Mouse (Mus musculus): ENCODE measurements around the gene Pdrg1. TPM values are rescaled to one million over a fixed set of nuclear protein-coding genes. Genes with fewer than 3 reads are reported as not detected.

Pdrg1 gene
- polyA plus RNA-seq, 1 experiment = 61.2 TPM

DNA sequence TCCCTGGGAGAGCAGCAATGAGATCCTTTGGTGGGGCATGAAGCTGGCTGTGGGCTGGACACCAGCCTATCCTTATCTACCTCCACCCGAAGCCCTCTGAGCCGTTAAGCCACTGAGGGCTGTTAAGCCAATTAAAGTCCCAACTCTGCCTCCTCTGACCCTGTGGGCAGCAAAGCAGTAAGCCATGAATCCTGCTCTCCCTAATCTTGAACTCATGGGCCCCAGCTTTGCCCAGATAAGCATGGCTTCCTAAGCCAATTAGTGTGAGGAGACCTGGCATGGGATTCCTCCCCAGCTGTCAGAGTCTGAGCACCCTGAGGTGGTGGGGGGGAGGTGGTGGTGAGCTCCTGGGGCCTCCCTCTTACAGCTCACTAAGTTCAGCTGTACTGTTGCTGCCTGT lies 21.5 kb upstream of the Pdrg1 start:
- H3K4me3 ChIP-seq (ENCODE audit: insufficient read depth, poor library complexity, severe bottlenecking) = no peak overlapping the region
- H3K79me2 ChIP-seq (ENCODE audit: control insufficient read depth, insufficient read depth) = no peaks in the 10 kb centered on the region
- TF ChIP-seq MYOG (IDR thresholded peaks at IDR 0.05; ENCODE audit: control insufficient read depth, extremely low read depth, insufficient read length) (no peak), FOSL1 (IDR thresholded peaks at IDR 0.05; ENCODE audit: insufficient read depth, low read length, poor library complexity, severe bottlenecking) (no peak), CEBPB (IDR thresholded peaks at IDR 0.05; ENCODE audit: low read depth) (no peak), CTCF (IDR thresholded peaks at IDR 0.05; ENCODE audit: control insufficient read depth, insufficient read depth, insufficient read length) (no peak), MYOD1 (IDR thresholded peaks at IDR 0.05; ENCODE audit: control insufficient read depth, insufficient read length, low read depth) (no peak)
- no peaks in the 10 kb centered on the region for H3K79me3 ChIP-seq (ENCODE audit: low read depth)
- no peaks in the 10 kb centered on the region for H3K36me3 ChIP-seq (ENCODE audit: control insufficient read depth, insufficient read depth)
- H3K27me3 ChIP-seq (ENCODE audit: control insufficient read depth, insufficient read depth, insufficient read length) = peaks cover 53% of the 10 kb centered on the region
- no peak overlapping the region for H3ac ChIP-seq (ENCODE audit: control insufficient read depth, insufficient read length, low read depth)

DNA sequence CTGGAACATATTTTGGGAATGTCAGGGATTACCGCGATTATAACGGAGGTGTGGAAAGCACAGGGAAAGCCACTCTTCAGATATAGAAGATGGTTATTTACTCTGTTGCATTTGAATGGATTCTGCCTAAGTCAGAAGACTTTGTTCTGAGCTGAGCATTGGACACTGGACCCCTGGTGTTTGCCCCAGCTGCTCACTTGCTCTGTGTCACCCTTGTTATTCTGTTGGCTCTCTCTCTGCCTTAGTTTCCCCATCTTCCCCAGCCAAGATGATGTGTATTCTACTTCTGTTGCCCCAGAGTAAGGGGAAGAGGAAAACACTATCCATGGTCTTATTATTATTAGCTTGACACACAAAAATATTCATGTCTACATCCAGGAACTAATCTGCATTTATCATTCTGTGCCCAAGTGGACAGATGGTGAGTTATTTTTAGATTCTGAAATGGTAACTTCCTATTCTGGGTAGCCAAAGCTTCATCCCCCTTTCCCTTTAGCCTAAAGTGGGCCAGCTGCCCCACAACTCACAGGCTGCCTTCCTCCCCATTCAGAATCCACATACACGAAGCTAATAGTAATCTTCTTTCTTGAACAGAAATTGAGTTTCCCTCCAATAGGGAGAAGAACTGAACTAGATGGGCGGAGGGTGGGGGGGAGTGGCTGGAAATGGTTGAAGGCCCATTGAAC lies 18.5 kb upstream of the Pdrg1 start:
- Histone ChIP-seq H3ac (ENCODE audit: control insufficient read depth, insufficient read length, low read depth) (no peak overlapping the region), H3K79me3 (ENCODE audit: low read depth) (no peaks in the 10 kb centered on the region), H3K4me3 (ENCODE audit: insufficient read depth, poor library complexity, severe bottlenecking) (no peak overlapping the region), H3K79me2 (ENCODE audit: control insufficient read depth, insufficient read depth) (no peaks in the 10 kb centered on the region), H3K36me3 (ENCODE audit: control insufficient read depth, insufficient read depth) (no peaks in the 10 kb centered on the region), H3K27me3 (ENCODE audit: control insufficient read depth, insufficient read depth, insufficient read length) (peaks cover 63% of the 10 kb centered on the region)
- TF ChIP-seq FOSL1 (IDR thresholded peaks at IDR 0.05; ENCODE audit: insufficient read depth, low read length, poor library complexity, severe bottlenecking) = no peak
- TF ChIP-seq CTCF (IDR thresholded peaks at IDR 0.05; ENCODE audit: control insufficient read depth, insufficient read depth, insufficient read length) = no peak
- no peak for TF ChIP-seq MYOG (IDR thresholded peaks at IDR 0.05; ENCODE audit: control insufficient read depth, extremely low read depth, insufficient read length)
- no peak for TF ChIP-seq MYOD1 (IDR thresholded peaks at IDR 0.05; ENCODE audit: control insufficient read depth, insufficient read length, low read depth)
- TF ChIP-seq CEBPB (IDR thresholded peaks at IDR 0.05; ENCODE audit: low read depth) = no peak
- no peak for TF ChIP-seq MAX (IDR thresholded peaks at IDR 0.05)
- TF ChIP-seq USF1 (IDR thresholded peaks at IDR 0.05; ENCODE audit: low read depth) = no peak

- H3K36me3 ChIP-seq (ENCODE audit: control insufficient read depth, insufficient read depth) = no peaks in the 10 kb centered on the region
- TF ChIP-seq MYOD1 (IDR thresholded peaks at IDR 0.05; ENCODE audit: control insufficient read depth, insufficient read length, low read depth) = no peak
- TF ChIP-seq CTCF (IDR thresholded peaks at IDR 0.05; ENCODE audit: control insufficient read depth, insufficient read depth, insufficient read length) = no peak
- no peak overlapping the region for H3K4me3 ChIP-seq (ENCODE audit: insufficient read depth, poor library complexity, severe bottlenecking)
- H3K79me2 ChIP-seq (ENCODE audit: control insufficient read depth, insufficient read depth) = no peaks in the 10 kb centered on the region
- H3K79me3 ChIP-seq (ENCODE audit: low read depth) = no peaks in the 10 kb centered on the region
- peaks cover 59% of the 10 kb centered on the region for H3K27me3 ChIP-seq (ENCODE audit: control insufficient read depth, insufficient read depth, insufficient read length)
- no peak overlapping the region for H3ac ChIP-seq (ENCODE audit: control insufficient read depth, insufficient read length, low read depth)
These were observed 17.7 kb upstream of the Pdrg1 start for GRCm38 (mm10) chr2:153032973-153033372.

- H3K27me3 ChIP-seq (ENCODE audit: control insufficient read depth, insufficient read depth, insufficient read length) = peaks cover 58% of the 10 kb centered on the region
- TF ChIP-seq MAX (IDR thresholded peaks at IDR 0.05) (peak; percentile 67), FOSL1 (IDR thresholded peaks at IDR 0.05; ENCODE audit: insufficient read depth, low read length, poor library complexity, severe bottlenecking) (no peak)
- H3K36me3 ChIP-seq (ENCODE audit: control insufficient read depth, insufficient read depth) = no peaks in the 10 kb centered on the region
- H3K4me3 ChIP-seq (ENCODE audit: insufficient read depth, poor library complexity, severe bottlenecking) = no peak overlapping the region
- no peaks in the 10 kb centered on the region for H3K79me2 ChIP-seq (ENCODE audit: control insufficient read depth, insufficient read depth)
- H3K79me3 ChIP-seq (ENCODE audit: low read depth) = no peaks in the 10 kb centered on the region
- H3ac ChIP-seq (ENCODE audit: control insufficient read depth, insufficient read length, low read depth) = no peak overlapping the region
These were observed 17.0 kb upstream of the Pdrg1 start for GRCm38 (mm10) chr2:153032083-153032842.

- Histone ChIP-seq H3K4me3 (ENCODE audit: insufficient read depth, poor library complexity, severe bottlenecking) (no peak within 1 kb of the TSS), H3K36me3 (ENCODE audit: control insufficient read depth, insufficient read depth) (no peaks in the 10 kb centered on the region), H3K79me2 (ENCODE audit: control insufficient read depth, insufficient read depth) (no peaks in the 10 kb centered on the region), H3ac (ENCODE audit: control insufficient read depth, insufficient read length, low read depth) (no peak within 1 kb of the TSS), H3K79me3 (ENCODE audit: low read depth) (no peaks in the 10 kb centered on the region), H3K27me3 (ENCODE audit: control insufficient read depth, insufficient read depth, insufficient read length) (peaks cover 59% of the 10 kb centered on the region)
- TF ChIP-seq USF1 (IDR thresholded peaks at IDR 0.05; ENCODE audit: low read depth) (no peak), CEBPB (IDR thresholded peaks at IDR 0.05; ENCODE audit: low read depth) (no peak), MYOG (IDR thresholded peaks at IDR 0.05; ENCODE audit: control insufficient read depth, extremely low read depth, insufficient read length) (no peak), MAX (IDR thresholded peaks at IDR 0.05) (no peak), CTCF (IDR thresholded peaks at IDR 0.05; ENCODE audit: control insufficient read depth, insufficient read depth, insufficient read length) (no peak), FOSL1 (IDR thresholded peaks at IDR 0.05; ENCODE audit: insufficient read depth, low read length, poor library complexity, severe bottlenecking) (no peak), MYOD1 (IDR thresholded peaks at IDR 0.05; ENCODE audit: control insufficient read depth, insufficient read length, low read depth) (no peak)
These were observed 16.2 kb upstream of the Pdrg1 start, which contains the start of gene Xkr7 for GRCm38 (mm10) chr2:153031126-153032082. TSS of gene Xkr7 (plus strand) at chr2:153031852.

Measured in C2C12 (cell line).